Mouse (Mus musculus) forelimb bud, embryonic 11.5 days (tissue): ENCODE measurements around the gene Cnppd1.

Experiments used
- DNase-seq: peaks from one replicate; pipeline ENCODE4 v3.0.0-alpha.2; 2012; ENCODE audit warnings: low read depth, low spot score

Cnppd1 gene

GRCm38 (mm10) chr1:75142301-75143261, at the start of gene Cnppd1, which contains the start of gene Retreg2:
Gene Cnppd1, minus strand, starts transcription at chr1:75142711.
Gene Retreg2, plus strand, starts transcription at chr1:75142778.
- peak; percentile 97 for DNase-seq

- peak; percentile 97 for DNase-seq
These were observed 49.3 kb upstream of the Cnppd1 start, which contains the start of the genes Ankzf1 and Atg9a for GRCm38 (mm10) chr1:75191622-75192402. Gene Ankzf1, plus strand, starts transcription at chr1:75192151. Gene Atg9a, minus strand, starts transcription at chr1:75192196.

GRCm38 (mm10) chr1:75191258-75191621, 48.7 kb upstream of the Cnppd1 start:
- no peak for DNase-seq

DNA sequence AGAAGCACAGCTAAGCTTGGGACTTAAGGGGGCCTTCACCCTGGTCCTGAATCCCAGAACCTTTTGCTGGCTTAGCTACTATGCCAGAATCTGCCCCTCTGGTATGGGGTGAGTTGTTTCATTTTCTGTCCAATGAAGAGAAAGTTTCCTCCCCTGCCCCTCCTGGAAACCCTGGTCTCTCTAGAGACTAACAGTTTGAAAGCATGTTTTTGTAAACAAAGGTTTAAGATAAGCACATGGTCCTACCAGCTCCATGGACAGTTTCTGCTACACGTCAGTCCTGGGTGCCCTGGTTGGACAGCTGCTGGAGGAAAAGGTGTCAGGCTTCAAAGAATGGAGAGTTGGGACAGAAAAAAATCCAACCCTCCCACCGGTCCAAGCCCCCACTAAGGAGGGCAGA, 48.1 kb upstream of the Cnppd1 start:
- DNase-seq = no peak

- DNase-seq = no peak
These were observed 45.5 kb upstream of the Cnppd1 start for GRCm38 (mm10) chr1:75187914-75188483.

GRCm38 (mm10) chr1:75187126-75187525, 44.6 kb upstream of the Cnppd1 start:
- DNase-seq = no peak

DNA sequence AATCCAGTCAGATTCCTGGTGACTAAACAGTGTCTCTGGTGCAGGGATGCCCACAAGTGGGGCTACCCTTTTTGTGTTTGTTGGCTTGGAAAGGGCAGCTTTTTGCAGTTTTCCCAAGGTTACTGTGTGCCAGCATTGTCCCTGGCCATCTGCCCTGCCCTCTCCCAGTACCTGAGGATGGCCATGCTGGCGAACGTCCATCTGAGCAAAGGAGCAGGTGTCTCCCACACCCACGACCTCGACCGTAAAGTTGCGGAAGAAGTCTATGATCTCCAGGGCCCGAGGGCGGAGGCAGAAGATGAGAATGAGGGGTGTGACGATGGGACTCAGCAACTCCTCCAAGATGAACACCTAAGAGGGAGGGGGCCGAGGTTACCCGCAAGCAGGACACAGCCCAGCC, 43.0 kb upstream of the Cnppd1 start:
- DNase-seq = no peak

DNA sequence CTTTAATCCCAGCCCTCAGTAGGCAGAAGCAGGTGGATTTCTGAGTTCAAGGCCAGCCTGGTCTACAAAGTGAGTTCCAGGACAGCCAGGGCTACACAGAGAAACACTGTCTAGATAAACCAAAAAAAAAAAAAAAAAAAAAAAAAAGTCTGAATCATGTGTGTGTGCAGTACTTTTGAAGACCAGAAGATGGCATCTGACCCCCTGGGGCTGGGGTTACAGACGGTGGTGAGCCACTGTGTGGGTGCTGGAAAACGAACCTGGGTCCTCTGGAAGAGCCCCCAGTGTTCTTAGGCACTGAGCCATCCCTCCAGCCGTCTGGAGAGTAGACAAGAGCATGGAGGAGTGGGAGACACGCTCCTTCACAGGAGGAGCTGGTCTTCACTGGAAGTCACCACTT, 39.6 kb upstream of the Cnppd1 start:
- DNase-seq = no peak

DNA sequence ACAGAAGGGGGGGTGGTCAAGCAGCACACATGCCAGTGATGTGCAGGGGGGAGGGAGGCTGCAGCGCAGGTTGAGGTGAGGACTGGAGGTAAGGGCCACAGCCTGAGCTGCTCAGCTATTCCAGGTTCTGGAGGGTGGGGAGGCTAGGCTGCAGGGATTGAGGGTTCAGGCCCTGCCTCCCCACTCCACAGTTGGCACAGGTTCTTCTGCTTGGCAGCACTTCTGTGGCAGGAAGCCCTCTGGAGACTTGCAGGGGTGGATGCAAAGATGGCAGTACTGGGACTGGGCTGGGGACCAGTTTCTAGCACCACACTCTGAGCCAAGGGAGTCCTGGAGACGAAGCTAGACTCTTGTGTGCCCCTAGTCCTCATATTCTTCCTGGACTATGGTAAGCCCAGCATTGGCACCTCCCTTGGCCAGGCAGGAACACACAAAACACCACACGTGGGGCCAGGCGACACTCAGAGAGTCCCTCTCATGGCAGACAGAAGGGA, 38.9 kb upstream of the Cnppd1 start:
- DNase-seq = no peak

GRCm38 (mm10) chr1:75180741-75181140, 38.2 kb upstream of the Cnppd1 start:
- DNase-seq = no peak

DNA sequence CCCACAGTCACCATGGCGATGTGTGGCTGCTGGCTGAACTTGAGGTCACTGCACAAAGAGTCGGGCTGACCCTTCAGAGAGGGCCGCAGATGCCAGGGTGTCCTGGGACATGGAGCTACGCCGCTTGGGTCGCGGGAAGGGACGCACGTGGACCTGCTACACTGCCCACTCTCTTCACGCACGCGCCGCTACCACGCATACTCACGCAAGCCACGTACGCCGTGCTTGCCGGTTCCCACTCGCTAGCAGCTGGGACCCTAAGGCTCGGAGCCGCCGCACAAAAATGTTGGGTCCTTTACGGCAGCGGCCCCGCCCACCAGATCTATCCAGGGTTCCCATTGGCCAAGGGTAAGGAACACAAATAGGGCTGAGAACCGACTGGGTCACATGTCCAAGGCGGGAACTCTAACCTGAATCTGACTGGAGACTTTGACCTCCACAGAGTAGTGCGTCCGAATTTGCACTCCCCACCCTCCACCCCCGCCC, 37.6 kb upstream of the Cnppd1 start, which contains the start of gene Abcb6:
Gene Abcb6, minus strand, starts transcription at position 288 of the 486 bp plus-strand sequence.
- DNase-seq = peak; percentile 87

DNA sequence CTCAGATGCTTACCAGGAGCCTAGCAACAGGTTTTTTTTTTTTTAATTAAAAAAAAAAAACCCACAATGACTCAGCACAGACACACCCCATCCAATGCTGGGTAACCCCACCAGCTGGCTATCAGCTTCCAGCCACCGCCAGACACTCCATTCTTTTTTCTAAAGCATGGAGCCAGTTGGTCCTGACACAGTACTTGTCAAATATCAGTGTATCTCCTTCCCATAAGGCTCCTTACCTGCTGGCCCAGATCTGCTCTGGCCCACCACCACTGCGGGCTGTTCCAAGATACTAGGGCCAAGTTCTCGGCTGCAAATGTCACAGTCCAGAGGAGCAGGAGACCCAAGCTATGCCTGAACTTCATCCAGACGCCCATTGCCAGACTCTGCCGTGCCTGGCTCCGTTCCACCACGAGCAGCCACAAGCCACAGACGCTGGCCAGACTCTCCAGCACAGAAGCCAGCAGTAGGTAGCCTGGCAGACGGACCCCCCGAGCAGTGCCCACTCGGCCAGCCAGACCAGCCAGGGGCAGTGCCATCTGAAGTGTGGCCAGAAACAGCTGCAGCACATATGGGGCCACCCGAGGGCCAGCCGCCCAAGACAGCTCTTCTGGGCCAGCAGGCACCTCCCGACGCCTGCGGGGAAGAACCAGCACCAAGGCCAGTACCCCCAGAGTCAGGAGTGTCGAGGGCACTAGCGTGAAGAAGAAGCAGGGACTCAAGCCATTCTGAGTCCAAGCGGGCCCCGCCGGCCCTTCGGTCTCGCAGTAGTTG, 37.0 kb upstream of the Cnppd1 start:
- DNase-seq = no peak

- DNase-seq = peak; percentile 94
These were observed 26.3 kb upstream of the Cnppd1 start, which contains the start of gene Zfand2b for GRCm38 (mm10) chr1:75168472-75169464. Gene Zfand2b, plus strand, starts transcription at chr1:75168646.

DNA sequence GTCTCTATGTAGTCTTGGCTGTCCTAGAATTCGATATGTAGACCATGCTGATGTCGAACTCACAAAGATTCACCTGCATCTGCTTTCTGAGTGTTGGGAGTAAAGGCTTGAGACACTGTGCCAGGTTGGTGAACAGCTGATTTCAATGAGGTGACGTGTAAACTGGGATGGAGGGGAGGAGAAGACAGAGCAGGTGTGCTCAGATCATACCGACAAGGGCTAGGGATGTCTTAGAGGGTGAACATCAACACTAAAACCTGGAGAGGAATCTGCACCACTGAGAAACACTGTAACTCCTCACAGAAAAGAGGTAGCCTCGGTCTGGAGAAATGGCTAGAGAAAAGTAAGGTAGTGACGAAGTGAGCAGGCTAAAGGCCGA, 25.6 kb upstream of the Cnppd1 start:
- no peak for DNase-seq

DNA sequence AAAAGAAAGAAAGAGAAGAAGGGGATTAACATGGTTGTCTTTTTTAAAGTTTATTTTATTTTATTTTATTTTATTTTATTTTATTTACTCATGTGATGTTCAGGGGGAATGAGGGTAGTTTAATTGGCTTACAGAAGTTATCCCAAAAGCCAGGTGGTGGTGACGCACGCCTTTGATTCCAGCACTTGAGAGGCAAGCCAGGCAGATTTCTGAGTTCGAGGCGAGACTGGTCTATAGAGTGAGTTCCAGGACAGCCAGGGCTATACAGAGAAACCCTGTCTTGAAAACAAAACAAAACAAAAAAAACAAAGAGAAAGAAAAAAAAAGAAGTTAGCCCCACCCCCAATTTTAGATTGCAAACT, 17.7 kb upstream of the Cnppd1 start:
- no peak for DNase-seq

DNA sequence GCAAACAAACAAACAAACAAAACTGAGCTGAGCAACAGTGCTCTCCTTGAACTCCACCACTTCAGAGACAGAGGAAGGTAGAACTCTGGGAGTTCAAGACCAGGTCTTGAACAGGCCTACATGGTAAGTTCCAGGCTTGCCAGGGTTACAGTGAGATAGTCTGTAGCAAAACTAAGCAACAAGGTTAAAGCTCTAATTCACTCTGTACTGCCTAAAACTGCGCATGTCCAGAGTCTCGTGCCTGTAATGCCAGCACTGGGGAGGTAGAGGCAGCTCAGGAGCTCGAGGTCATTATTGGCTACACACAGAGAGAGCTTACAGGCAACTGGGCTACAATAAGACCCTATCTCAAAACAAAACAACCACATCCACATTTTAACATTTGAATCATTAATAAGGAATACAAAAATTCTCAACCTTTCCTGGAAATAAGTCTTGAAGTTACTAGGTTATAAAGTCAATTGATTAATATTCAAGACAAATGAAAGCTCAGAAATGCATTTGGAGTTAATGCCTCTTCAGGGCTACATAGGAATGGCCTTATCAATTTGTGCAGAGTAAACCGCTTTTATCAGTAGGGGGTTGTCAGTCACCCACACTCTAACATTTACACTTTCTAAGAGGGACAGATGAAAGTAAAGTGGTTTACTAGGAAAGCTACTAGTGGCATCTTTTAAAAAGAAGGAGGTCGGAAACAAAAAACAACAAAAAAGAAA, 17.2 kb upstream of the Cnppd1 start:
- no peak for DNase-seq

- no peak for DNase-seq
These were observed 16.5 kb upstream of the Cnppd1 start for GRCm38 (mm10) chr1:75158990-75159389.

DNA sequence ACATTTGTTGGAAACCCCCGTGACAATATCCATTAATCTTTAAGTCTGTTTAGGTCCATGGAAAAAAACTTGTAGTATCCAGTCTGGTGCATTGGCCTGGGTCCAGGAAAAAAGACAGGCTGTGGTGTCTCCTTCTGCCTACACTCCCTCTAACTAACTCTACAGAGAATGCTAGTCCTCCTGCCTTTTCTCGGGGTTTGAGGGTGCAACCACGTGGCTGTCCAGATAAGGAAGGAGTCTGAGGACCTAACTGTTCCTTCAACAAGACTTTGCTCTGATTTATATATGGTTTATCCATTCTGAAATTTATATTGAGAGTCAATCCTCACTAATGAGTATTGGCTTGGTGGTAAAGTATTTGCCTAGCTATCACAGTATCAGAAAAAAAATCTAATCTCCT, 13.3 kb upstream of the Cnppd1 start:
- no peak for DNase-seq

GRCm38 (mm10) chr1:75148727-75149126, 6.2 kb upstream of the Cnppd1 start:
- DNase-seq = no peak
